Mouse (Mus musculus) right cerebral cortex, postnatal 14 days (tissue): ENCODE measurements at regions not wholly inside any gene's neighbourhood (a gene's known extent, or its start where the extent isn't known, plus 50 kb on each side); places are given as distances from the start of the nearest gene placed in this dataset.

ENCODE experiments used
- DNase-seq: peaks from one replicate; pipeline ENCODE4 v3.0.0; 2022

- no peak for DNase-seq
These were observed 344.2 kb downstream of the Mdfic start for GRCm38 (mm10) chr6:16064691-16065090.

GRCm38 (mm10) chr6:16065121-16065520, 344.7 kb downstream of the Mdfic start:
- no peak for DNase-seq

GRCm38 (mm10) chr6:16076266-16076665, 355.8 kb downstream of the Mdfic start:
- no peak for DNase-seq

GRCm38 (mm10) chr6:16077195-16077810, 356.8 kb downstream of the Mdfic start:
- no peak for DNase-seq

- no peak for DNase-seq
These were observed 357.5 kb downstream of the Mdfic start for GRCm38 (mm10) chr6:16077917-16078316.

- DNase-seq, result no peak
These were observed 366.6 kb downstream of the Mdfic start for GRCm38 (mm10) chr6:16086952-16087537.

- no peak for DNase-seq
These were observed 378.3 kb downstream of the Mdfic start for GRCm38 (mm10) chr6:16098761-16099160.

- DNase-seq, result no peak
These were observed 420.5 kb downstream of the Mdfic start for GRCm38 (mm10) chr6:16141009-16141408.

GRCm38 (mm10) chr6:16144538-16144937, 424.1 kb downstream of the Mdfic start:
- DNase-seq, result no peak

- no peak for DNase-seq
These were observed 430.1 kb downstream of the Mdfic start for GRCm38 (mm10) chr6:16150535-16150934.

- no peak for DNase-seq
These were observed 431.0 kb downstream of the Mdfic start for GRCm38 (mm10) chr6:16151478-16151877.

GRCm38 (mm10) chr6:16152691-16153090, 432.2 kb downstream of the Mdfic start:
- no peak for DNase-seq

- no peak for DNase-seq
These were observed 444.6 kb downstream of the Mdfic start for GRCm38 (mm10) chr6:16165012-16165411.

GRCm38 (mm10) chr6:16171871-16172270, 451.4 kb downstream of the Mdfic start:
- no peak for DNase-seq

GRCm38 (mm10) chr6:16177313-16177712, 456.9 kb downstream of the Mdfic start:
- DNase-seq, result no peak

- peak; percentile 6 for DNase-seq
These were observed 467.6 kb downstream of the Mdfic start for GRCm38 (mm10) chr6:16187983-16188550.

GRCm38 (mm10) chr6:16212975-16213374, 492.5 kb downstream of the Mdfic start:
- DNase-seq, result no peak

- no peak for DNase-seq
These were observed 493.2 kb downstream of the Mdfic start for GRCm38 (mm10) chr6:16213635-16214034.

- DNase-seq, result peak; percentile 21
These were observed 500.7 kb downstream of the Mdfic start for GRCm38 (mm10) chr6:16221002-16221627.
